Mouse (Mus musculus): ENCODE measurements around the gene Mab21l1.

- no peak for TF ChIP-seq CTCF (IDR thresholded peaks at IDR 0.05; ENCODE audit: borderline replicate concordance, insufficient read depth, low read depth, low read length)
- no peak for TF ChIP-seq POLR2A (IDR thresholded peaks at IDR 0.05; ENCODE audit: borderline replicate concordance, insufficient read depth, low read length)
These were observed 4.8 kb upstream of the Mab21l1 start for GRCm38 (mm10) chr3:55777501-55777900.
